Mouse (Mus musculus) induced T-regulatory cell, adult 2 months (primary cell): ENCODE results near the gene Zfp445.
A peak's percentile ranks its signal among the peaks of the same experiment; 100 is the strongest.

ENCODE experiments used
- DNase-seq: peaks from one replicate; pipeline ENCODE4 v3.0.0-alpha.2; 2012; ENCODE audit warnings: low read depth

The Zfp445 gene

DNA sequence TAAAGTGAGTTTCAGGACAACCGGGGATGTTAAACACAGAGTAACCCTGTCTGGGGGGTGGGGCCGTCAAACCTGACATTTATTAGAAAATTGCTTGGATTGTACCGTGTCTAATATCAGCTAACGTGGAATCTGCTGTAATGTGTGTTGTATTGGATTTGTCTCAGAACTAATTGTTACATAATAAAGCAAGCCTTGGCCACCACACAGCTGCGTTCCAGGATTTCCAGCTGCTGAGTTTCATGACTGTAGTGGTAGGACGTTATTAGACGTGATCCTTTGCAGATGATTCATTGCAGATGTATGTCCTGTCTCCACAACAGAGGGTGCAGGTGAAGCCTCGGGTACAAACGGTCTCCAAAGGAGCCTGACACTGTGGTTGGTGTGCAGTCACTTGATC, 29.7 kb downstream of the Zfp445 start:
- no peak for DNase-seq

DNA sequence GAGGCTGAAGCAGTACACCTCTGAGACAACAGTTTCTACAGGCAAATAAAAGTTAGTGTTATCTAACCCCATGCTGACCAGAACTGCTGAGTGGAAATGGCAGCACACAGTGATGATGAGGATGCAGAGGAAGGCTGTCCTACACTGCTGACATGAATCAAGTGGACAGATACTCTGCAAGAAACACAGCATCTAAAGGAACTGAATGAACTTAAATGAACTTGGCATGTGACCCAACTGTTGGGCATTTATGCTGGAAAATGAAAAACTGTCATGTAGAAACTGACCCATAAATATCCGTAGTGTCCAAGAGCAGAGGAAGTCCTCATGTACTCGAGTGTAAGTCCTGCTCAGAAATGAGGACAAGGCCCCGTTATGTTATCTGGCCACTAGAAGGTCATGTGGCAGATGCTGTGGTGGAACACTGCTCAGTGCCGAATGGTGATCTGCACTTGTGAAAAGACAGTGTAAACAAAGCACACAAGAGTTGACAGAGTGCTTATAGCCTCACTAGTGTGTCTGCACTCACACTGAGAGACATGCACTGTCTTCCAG, 35.9 kb downstream of the Zfp445 start:
- no peak for DNase-seq

DNA sequence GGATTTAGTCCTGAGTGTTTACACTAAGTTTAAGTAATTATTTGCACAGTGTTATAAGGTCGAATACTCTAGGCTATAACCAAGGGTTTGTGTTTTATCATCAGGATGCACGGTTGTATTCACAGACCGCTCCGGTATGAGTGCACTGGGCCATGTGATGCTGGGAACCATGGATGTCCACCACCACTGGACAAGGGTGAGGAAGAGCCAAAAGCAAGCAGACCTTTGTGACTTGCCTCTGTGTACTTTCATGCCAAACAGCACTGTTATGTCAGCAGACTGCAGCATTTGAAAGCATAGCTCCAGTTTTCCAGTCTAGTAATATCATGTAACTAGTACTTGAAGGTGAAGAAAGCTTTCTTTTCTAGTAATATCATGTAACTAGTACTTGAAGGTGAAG, 39.1 kb downstream of the Zfp445 start:
- no peak for DNase-seq

DNA sequence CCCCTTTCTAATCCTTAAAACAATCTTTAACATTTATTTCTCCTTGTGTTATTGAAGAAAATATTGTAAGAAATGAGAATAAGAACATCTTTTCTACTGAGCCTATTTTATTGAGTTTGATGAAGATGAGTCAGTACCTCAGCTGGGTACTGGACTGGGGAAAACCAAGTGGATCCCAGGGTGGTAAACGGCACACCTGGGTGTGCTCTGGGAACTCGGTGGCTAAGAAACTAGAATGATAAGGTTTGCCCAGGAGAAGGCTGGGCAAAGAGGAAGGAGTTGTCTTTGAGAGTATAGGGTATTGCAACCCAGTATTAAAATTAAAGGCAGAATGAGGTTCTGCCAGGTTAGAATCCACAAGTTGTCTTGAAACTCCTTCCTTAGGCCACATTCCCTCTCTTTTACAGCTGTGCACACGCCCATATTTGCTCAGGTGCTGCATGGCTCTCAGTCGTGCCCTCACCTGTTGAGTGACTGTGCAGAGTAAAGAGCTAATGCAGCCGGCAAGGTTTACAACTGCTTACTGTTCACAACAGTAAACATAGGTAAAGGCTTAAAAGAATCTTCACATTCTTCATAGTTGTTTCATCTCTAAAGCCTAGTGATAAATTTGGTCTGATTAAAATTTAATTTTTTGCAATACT, 42.3 kb downstream of the Zfp445 start:
- DNase-seq, result no peak

DNA sequence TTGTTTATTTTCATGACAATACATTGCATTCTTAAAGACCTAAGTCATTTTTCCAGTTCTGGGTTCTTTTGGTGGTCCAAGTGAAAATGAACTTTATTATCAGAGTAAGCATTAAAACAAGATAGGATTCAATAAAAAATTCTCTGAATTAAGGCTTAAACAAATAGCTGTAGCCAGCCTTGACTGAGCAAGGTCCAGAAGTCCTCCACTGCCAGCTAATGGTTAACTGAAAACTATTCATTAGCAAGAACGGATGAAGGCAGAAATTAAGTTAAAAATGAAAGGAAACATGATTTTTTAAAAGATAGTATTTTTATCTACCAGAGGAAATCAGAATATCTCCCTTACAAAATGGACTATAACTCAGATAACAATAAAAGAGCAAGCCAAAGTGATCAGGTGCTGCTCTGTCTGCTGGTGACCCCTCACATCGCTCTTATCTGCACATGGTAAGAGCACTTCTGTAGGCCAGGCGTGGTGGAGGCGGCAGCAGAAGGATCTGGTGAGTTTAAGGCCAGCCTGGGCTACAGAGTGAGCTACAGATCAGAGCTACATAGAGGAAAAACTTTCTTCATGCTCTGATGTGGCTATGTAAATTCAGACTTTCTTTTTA, 50.5 kb downstream of the Zfp445 start:
- no peak for DNase-seq

DNA sequence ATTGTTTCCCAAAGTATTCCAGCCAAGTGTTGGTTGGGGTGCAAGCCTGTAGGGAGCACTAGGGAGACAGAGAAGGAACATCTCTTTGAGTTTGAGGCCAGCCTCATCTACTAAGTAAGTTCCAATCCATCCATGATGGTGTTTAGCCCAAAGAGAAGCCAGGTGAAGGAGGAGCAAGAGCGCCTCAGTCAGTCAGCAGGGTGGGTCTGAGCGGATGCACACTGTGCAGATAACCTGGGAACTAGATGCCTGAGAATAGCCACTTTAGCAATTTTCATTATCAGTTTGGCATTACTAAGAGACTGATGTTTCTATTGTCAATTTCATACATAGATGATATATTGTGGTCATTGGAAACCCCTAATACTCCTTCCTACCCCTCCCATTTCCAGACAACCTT, 51.0 kb downstream of the Zfp445 start:
- no peak for DNase-seq

DNA sequence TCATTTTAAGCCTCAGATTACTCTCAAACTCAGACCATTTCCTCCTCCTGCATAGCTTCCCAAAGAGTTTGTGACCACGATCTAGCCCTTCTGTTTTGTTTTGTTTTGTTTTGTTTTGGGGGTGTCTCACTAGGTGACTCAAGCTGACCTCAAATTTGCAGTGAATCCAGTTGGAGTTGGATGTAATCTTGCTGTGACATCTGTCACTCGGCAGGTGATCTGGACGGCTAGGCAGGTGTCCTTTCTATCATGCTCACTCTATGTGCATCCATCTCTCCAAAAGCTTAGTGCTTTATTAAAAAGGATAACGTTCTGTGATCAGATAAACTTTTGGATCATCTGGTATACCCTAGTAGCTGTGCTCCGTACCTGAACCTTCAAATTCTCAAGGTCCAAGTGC, 53.4 kb downstream of the Zfp445 start:
- no peak for DNase-seq

DNA sequence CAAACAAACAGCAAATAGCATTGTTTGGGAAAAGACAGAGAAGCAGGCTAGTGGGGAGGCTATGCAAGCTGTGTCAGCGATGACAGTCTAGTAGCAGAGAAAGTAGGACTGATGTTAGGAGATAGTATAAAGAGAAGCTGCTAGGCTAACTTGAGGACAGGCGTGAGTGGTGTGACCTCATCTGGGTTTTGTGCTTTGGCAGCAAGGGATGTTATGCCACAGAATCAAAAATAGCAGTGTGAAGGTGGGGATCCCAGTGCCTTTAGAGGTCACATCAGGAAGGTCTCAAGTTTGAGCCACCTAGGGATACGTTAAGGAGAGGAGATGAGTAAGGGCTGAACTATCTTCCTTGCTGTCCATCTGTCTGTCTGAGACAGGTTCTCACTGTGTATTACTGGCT, 55.6 kb downstream of the Zfp445 start:
- no peak for DNase-seq

DNA sequence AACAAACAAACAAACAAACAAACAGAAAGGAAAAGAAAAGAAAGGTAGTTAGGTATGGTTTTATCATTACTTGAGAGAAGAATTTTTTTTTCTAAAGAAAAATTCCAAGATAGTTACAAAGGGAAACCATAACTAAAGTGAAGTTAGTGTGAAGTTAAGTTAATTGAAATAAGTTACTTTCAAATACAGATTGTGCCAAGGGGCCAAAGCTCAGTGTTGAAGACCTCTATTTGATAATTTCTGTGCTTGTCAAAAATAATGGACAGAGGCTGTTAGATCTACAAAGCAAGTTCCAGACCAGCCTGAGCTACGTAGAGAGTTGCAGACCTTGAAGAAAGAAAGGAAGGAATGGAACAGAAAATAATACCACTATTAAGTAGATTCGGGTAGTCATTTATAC, 58.6 kb downstream of the Zfp445 start:
- no peak for DNase-seq

DNA sequence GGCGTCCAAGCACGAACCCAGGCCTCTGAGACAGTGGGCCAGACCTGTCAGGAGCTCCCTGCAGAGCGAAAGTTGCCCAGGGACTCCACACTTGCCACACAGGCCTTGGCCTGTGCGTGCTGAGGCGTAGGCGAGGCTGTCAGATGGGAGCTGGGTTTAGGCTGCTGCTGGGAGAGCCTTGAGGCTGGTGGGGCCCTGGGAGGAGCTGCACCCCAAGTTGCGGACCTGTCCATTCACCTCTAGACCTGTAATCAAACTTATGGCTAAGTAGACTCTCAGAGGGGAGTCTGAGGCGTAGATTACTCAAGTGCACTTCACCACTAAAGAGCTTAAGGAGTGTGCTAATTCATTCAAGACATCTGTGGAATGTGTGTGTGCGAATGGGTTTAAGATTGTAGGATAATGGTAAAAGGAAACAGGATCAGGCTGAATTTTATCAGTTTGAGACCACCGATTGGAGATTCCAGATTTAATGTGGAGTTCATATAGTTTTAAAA, 59.9 kb downstream of the Zfp445 start:
- no peak for DNase-seq

DNA sequence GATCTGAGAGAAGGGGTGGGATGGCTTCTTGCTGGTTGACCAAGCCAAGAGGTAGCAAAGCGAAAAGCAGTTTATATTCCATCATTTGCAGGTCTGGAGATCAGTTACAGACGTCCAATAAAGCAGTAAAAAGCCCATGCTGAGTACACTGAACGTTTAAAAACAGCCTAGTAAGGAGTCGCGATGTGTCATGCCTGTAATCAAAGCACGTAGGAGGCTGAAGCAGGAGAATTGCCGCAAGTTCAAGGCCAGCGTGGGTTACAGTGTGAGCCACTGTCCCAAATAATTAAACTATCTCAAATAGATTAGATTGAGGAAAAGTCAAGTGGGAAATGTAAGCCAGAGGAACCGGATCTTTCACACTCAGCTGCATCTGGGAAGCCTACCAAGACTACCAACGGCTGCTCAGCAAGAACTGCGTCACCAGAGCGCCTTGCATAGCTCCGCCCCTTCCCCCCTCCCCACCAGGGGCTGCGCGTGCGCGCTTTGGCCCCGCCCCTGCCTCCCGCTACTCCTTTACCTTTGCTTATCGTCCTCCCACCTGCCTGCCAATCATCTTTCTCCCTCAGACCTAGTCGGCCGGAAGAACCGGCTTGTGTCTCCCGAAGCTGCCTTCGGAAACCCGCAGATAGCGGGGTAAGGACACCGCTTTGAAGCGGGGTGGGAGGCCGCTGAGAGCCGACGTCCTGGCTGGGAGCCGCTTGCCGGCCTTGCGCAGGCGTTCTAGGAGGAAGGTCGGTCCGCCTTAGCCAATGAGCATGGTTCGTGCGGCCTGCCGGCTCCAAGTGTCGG, 60.6 kb downstream of the Zfp445 start, which contains the start of gene Tcaim:
Gene Tcaim, plus strand, starts transcription at position 487 of the 792 bp plus-strand sequence.
- DNase-seq, result peak; percentile 97
